Mouse (Mus musculus) ovary, adult 10 weeks (tissue): ENCODE results near the gene Vmn1r16. TPM values are rescaled to one million over a fixed set of nuclear protein-coding genes. Genes with fewer than 3 reads are reported as not detected.

Source experiments
- polyA plus RNA-seq: library from polyadenylated mRNA; stranded (reverse); fragments of 350-450 nt; fragmentation: Illumina TruSeq; extraction: RNeasy Lipid Tissue Mini Kit (QIAGEN cat#74804); gene quantifications from one replicate; pipeline ENCODE4 v1.2.3, GENCODE M21; 2014

Vmn1r16 gene
- not detected for polyA plus RNA-seq

DNA sequence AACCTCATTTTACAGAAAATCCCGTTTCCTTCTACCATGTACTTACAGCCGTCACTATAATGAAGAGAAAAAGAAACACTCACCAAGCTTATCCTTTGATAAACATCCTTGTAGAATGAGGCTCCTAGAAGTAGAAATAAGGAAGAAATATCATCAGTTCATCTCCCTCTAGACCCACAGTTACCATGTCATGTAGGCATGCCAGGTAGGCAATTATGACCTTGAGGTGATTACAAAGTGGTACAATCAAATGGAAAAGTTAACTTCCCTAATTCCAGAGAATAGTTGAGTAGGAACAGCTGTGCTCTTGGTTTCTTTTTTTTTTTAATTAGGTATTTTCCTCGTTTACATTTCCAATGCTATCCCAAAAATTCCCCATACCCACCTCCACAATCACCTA, at the start of gene Vmn1r16:
Gene Vmn1r16, minus strand, starts transcription at position 101 of the 400 bp plus-strand sequence.

DNA sequence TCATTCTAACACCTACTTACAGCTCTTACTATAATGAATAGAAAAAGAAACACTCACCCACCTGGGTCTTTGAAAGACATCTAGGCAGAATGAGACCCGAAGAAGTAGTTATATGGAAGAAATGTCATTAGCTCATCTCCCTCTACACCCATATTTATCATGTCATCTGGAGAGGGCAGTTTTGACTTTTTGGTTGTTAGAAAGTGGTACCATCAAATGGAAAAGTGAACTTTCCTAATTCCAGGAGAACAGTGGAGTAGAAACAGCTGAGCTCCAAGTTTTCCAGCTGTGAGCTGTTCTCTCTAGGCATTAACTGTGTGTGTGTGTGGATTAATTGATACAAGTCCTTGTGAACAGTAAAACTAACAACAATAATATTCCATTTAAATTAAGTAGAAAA, 34.3 kb upstream of the Vmn1r16 start, which contains the start of gene Vmn1r17:
Gene Vmn1r17, minus strand, starts transcription at position 101 of the 400 bp plus-strand sequence.

Other genes starting within 250 kb of the Vmn1r16 start
- gene Vmn1r10, start 220.0 kb downstream of the Vmn1r16 start, polyA plus RNA-seq = not detected
- gene Vmn1r11, start 196.0 kb downstream of the Vmn1r16 start, polyA plus RNA-seq = not detected
- gene Vmn1r12, start 172.6 kb downstream of the Vmn1r16 start, polyA plus RNA-seq = not detected
- gene Vmn1r13, start 126.2 kb downstream of the Vmn1r16 start, polyA plus RNA-seq = not detected
- not detected for gene Vmn1r14, start 97.8 kb downstream of the Vmn1r16 start, polyA plus RNA-seq
- not detected for gene Vmn1r15, start 71.5 kb downstream of the Vmn1r16 start, polyA plus RNA-seq
- gene Vmn1r17, start 34.2 kb upstream of the Vmn1r16 start, polyA plus RNA-seq = not detected
- gene Vmn1r18, start 66.3 kb upstream of the Vmn1r16 start, polyA plus RNA-seq = not detected
- not detected for gene Vmn1r19, start 74.3 kb upstream of the Vmn1r16 start, polyA plus RNA-seq
- not detected for gene Vmn1r20, start 99.4 kb upstream of the Vmn1r16 start, polyA plus RNA-seq
- 68.2 TPM for gene Ppm1k, start 206.0 kb upstream of the Vmn1r16 start, polyA plus RNA-seq